Mouse (Mus musculus) layer of hippocampus, adult 11-12 months (tissue): ENCODE measurements at regions not wholly inside any gene's neighbourhood (a gene's known extent, or its start where the extent isn't known, plus 50 kb on each side); places are given as distances from the start of the nearest gene placed in this dataset.

Source experiments
- DNase-seq: peaks from one replicate; pipeline ENCODE4 v3.0.0; 2022; ENCODE audit warnings: low spot score

DNA sequence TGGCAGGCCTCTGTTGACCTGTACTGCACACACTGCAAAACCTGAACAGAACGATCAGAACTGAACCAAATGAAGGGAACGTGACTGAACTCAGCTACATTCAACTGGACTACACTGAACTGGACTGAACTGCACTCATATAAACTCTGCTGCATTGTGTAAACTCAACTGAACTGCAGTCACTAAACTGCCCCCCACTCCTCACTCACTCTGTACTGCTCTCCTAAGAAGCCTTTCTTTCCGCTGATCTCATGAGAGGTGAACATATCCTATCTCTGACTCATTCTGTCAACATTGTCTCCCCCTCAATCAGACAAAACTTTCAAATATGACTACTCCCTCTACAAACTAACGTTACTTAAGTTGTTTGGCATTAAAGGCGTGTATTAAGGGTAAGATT lies 324.5 kb upstream of the Cdh9 start:
- DNase-seq: no peak

DNA sequence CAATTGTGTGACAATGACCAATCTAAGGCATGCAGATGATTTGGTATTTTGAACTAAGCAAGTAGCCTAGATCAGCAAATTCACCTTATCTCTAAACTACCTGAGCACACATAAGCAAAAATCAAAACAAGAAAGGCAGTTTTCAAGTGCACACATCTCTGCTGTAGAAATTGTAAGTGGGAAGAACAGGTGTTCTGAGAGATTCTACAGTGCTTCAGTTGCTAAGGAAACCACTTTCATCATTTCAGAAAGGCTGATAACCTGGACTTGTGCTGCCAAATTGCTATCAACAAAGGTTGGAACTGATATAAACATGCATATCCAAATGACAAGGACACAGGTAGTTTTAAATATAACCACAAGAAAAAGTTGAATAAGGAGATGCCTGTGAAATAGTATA lies 322.4 kb upstream of the Cdh9 start:
- no peak for DNase-seq

DNA sequence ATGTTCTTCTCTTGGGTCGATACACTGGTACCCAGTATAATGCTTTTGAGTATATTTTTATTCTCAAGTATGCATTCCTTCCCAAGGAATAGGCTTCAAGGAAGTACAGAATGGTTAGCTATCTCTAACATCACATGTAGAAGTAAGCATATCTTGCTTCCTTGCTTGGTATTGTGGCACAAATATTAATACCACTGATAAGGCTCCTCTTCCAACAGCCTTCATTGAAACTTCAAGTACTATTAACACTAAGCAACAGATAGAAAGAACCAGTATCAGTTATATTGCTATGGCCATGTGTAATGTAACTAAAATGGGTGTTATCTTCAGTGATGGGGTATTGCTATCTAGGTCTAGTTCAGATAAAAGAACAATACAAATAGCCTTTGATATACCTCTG lies 316.9 kb upstream of the Cdh9 start:
- DNase-seq: no peak

- no peak for DNase-seq
These were observed 310.8 kb upstream of the Cdh9 start for GRCm38 (mm10) chr15:16417719-16418118.

DNA sequence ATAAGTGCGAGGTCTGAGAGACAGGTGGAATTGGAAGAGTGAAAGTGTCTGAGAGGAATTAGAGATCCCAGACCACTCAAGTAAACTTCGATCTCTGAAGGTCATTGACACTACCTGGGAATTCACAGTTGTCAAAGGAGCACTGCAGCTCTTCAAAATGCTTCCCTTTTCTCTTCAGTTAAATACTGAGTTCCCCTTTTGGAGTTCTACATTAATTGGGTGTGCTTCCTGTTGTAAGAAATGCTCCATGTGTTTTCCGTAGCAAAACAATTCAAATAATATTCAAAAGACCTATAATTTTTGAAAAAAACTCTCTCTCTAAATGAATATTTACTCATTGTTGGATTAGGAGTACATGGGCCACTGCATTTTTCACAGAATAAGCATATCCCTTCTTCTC lies 305.5 kb upstream of the Cdh9 start:
- DNase-seq: no peak

- DNase-seq: no peak
These were observed 281.9 kb upstream of the Cdh9 start for GRCm38 (mm10) chr15:16446631-16447030.

GRCm38 (mm10) chr15:16491238-16491637 lies 237.3 kb upstream of the Cdh9 start:
- DNase-seq: no peak

DNA sequence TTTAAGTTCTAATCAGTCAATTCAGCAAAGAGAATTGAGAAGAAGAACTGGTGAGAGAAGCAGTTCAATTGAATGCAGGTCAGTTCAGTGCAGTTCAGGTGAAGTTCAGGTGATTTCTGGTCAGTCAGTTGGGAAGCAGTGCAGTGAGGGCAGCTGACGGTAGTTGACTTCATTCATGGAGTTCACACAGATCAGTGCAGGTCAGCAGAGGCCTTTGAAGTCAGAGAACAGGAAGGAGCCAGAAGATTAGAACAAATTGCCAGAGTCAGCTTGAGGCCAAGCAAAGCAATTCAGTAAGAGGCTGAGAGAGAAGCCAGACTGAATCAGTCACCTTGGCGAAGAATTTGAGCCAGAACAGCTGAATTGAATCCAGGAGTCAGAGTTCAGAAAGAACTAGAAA lies 235.7 kb upstream of the Cdh9 start:
- DNase-seq: no peak

DNA sequence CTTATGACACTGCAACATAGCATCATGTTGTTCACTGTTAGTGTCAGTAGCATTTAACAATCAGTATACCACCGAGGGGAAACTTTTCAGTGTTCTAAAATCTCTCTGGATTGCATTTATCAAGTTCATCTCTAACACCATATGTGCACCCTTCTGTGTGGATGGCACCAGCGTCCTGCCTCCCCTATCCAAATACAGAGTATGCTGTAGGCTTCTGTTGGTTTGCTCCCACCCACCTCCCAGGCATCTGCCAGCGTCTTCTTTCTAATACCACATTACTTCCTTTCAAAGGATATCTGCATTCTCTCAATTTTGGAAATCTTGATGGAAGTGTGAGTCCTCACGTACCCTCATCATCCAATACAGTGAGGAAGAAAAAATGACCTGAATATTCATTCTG lies 208.0 kb upstream of the Cdh9 start:
- peak; percentile 67 for DNase-seq

DNA sequence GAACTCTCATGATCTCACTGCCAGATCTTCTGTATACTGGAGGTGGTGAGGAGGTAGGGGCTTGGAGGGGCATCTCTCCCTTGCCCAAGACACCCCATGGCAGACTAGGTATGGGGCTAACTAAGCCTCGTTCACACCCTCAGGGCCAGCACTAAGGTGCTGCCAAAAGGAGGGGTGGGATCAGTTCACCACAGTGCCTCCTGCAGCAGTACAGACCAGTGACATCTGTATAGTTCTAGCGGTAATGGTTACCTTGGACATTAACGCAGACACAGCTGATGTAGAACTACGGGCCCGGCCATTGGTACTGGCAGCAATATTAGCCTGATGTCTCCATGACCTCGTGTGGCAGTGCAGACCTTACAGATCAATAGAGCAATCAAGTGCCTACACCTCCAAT lies 196.0 kb upstream of the Cdh9 start:
- no peak for DNase-seq

DNA sequence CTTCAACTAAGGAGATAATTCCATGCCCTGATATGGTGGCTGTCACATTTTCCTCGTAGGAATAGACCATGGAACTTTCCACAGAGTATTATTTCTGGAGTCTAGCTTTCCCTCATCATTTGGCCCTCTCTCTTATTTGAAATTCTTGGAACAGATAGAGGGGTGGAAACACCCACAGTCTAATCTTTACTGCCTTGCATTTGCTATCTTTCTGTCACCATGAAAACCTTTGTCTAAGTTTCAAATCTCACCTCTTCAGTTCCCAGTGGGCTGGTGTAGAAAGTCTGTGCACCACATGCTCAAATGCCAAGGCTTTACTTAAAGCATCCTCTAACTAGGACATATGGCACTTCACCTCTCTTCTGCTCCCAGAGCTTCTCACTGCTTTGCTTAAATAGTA lies 187.3 kb upstream of the Cdh9 start:
- no peak for DNase-seq

DNA sequence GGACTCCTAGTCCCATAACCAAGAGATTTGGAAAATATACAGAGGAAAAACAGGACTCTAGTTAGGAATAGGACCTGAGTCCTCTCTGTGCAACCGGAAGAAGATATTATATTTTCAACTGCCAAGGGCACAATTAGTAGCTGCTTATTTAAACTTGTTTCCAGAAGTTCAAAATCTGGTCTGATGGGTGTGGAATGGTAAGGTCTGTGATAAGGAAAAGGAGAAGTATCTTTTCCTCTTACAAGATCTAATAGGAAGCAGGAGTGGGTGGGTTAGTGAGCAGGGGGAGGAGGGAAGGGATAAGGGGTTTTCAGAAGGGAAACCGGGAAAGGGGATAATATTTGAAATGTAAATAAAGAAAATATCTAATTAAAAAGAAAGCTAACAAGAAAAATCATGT lies 173.4 kb upstream of the Cdh9 start:
- no peak for DNase-seq

GRCm38 (mm10) chr15:16556338-16556737 lies 172.2 kb upstream of the Cdh9 start:
- DNase-seq: no peak

DNA sequence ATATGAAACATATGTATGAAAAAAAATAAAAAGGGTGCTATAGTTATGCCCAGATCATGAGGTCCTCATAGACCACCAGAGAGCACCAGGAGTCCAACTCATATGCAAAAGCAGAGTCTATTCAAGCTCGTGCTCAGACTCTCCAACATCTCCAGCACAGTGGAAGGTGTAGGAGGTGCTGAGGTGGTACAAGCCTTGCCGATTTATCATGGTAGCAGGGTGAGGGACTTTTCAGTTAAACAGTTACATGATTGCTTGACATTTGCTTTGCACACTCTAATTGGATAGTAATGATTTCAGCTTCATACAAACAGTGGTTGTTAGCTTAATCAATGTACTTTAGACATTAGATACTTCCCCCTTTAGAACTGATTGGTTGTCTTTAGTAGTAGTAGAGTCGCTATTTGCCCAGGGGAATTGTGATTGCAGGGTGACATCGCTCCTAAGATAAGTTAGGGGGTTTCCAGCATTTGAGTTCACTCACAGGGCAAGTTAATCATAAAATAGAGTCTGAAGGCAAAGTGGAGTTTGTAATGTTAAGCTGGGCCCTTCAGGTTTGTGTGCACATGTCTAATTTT lies 162.3 kb upstream of the Cdh9 start:
- DNase-seq: no peak

DNA sequence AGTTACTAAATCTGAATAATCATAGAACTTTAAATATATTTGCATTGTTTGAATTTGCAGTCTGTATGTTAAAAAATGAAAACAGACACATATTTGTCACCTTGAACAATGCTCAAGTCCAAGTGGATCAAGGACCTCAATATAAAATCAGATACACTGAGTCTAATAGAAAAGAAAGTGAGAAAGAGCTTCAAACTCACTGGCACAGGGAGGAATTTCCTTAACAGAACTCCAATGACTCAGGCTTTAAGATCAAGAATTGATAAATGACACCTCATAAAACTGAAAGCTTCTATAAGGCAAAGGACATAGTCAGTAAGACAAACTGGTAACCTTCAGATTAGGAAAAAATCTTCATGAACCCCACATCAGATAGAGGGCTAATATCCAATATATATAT lies 161.8 kb upstream of the Cdh9 start:
- DNase-seq: no peak

DNA sequence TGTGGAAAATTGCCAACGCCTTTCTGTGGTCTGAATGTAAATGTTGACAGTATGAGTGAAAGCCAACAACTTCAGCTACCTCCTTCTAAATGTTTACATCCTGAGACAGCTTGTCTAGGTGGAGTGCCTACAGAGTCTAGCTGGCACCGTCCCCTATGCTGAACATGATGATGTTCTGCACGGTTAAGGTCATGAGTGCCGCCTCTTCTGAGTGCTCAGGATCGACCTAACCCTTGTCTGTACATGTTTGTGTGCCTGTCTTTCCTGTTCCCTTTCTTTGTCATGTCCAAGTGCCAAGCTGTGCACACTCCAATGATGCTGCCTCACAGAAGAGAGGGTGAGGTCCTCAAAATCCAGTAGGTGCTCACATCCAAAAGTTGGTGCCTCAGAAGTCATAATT lies 111.7 kb upstream of the Cdh9 start:
- no peak for DNase-seq

DNA sequence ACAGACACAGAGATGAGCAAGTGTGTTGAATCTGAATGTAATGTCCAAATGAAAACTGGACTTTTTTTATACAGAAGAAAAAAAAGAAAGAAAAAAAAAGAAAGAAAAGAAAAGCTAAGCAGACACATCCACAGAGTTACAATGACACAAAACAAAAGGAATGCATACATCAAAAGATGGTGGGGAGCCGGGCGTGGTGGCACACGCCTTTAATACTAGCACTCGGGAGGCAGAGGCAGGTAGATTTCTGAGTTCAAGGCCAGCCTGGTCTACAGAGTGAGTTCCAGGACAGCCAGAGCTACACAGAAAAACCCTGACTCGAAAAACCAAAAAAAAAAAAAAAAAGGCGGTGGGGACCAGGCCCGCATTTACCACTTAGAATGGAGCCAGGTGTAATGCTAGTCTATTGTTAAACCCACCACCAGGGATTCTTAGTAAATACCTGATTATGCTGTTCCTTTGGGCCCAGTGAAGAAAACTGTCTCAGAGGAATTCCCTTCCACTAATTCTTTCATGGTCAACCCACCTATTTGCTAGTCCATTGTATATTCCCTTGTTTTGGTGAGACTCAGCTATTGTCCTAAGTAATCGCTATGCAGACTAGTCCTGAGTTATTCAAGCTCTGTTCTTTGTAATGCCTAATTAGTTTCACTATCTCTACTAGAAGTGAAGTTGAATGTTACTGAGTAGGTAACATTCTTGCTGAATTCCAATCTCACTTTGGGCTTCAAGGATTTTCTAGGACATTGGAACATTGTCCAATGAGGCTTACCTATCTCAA lies 99.0 kb upstream of the Cdh9 start:
- DNase-seq: no peak

GRCm38 (mm10) chr15:16639631-16640030 lies 88.9 kb upstream of the Cdh9 start:
- no peak for DNase-seq

- DNase-seq: no peak
These were observed 75.5 kb upstream of the Cdh9 start for GRCm38 (mm10) chr15:16652934-16653669.

DNA sequence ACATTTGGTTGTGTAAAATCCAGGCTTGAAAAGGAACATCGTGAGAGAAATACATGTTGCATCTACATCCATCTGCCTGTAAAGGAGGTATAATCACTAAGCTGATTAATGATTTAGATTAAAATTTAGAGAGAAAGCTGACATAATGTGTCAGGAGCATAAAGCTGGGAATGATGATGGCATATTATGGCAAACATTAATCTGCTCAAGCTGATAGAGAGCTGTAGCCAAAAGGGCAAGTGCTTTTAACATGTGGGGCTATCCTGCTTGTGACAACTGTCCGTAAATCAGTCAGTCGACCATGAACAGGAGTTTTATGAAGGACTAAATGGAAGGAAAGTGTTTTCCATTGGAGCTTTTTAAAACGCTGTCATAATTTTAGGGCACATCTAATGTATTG lies 74.9 kb upstream of the Cdh9 start:
- DNase-seq: no peak

DNA sequence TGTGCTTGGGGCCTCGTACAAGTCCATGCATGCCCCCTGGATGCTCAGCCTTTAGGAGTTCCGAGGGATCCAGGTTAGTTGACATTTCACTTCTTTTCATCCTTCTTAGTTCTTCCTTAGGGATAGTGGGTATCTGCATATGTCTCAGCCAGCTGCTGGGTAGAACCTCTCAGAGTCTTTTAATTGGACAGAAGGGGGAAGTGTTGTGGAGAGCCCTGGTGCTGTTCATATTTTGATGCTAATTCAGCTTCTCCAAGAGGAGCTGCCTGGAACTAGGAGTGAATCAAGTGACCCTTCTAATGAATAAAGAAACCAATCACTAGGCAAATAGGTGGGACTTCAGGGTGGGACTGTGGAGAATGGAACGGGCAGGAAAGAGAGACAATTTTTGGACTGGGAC lies 67.3 kb upstream of the Cdh9 start:
- no peak for DNase-seq
